Mouse (Mus musculus) midbrain, embryonic 10.5 days (tissue): ENCODE measurements around the gene Dnaic2. TPM values are rescaled to one million over a fixed set of nuclear protein-coding genes. Genes with fewer than 3 reads are reported as not detected.

Experiments used
- DNase-seq: peaks from one replicate; pipeline ENCODE4 v3.0.0-alpha.2; 2017; ENCODE audit warnings: low spot score
- H3K27ac ChIP-seq: fragments of 300-500 bp; sonication (generic); replicated peaks from 2 replicates; pipeline ENCODE4 v1.5.1; 2016; ENCODE audit warnings: mild to moderate bottlenecking
- H3K27me3 ChIP-seq: fragments of 300-500 bp; sonication (generic); 2 replicates; pipeline ENCODE4 v1.6.1; 2016; ENCODE audit warnings: low read depth, mild to moderate bottlenecking; ENCODE audit not compliant: poor library complexity, severe bottlenecking
- H3K36me3 ChIP-seq: fragments of 300-500 bp; sonication (generic); 2 replicates; pipeline ENCODE4 v1.6.1; 2016; ENCODE audit warnings: mild to moderate bottlenecking, moderate library complexity
- H3K4me1 ChIP-seq: fragments of 300-500 bp; sonication (generic); 2 replicates; pipeline ENCODE4 v1.6.1; 2016
- H3K4me3 ChIP-seq: fragments of 300-500 bp; sonication (generic); 2 replicates; pipeline ENCODE4 v1.5.1; 2016; ENCODE audit warnings: mild to moderate bottlenecking, moderate library complexity
- H3K9me3 ChIP-seq: fragments of 300-500 bp; sonication (generic); replicated peaks from 2 replicates; pipeline ENCODE4 v1.6.1; 2016; ENCODE audit warnings: mild to moderate bottlenecking
- WGBS: fragments of 180-500 bp; shearing (Covaris S2); methylation state at CpG from one replicate; pipeline ENCODE4 v1.1.7; 2016; 5-methylcytosine and 5-hydroxymethylcytosine counted together
- polyA plus RNA-seq: library from polyadenylated mRNA; unstranded; fragments of >200 nt; fragmentation: Nextera tagmentation; extraction: Ambion mirVana; gene quantifications from 2 replicates; pipeline ENCODE4 v1.2.1, GENCODE M21; 2016

Gene Dnaic2
- polyA plus RNA-seq, 1 experiment from 2014 or later: 2.2 TPM

DNA sequence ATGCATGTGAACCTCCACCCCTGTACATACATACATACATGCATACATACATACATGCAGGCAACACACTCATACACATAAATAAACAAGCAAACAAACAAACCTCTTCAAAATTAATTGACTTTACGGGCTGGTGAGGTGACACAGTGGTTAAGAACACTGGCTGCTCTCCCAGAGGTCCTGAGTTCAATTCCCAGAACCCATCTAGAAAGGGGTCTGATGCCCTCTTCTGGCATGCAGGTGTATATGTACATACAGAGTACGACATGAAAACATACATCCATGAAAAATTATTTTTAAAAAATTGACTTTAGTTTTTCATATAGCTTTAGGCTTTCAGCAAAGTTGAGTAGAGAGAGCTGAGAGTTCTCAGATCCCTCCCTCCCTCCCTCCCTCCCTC is 8.9 kb downstream of the Dnaic2 start:
- H3K4me1 ChIP-seq: peaks cover 25% of the 10 kb centered on the region
- H3K4me3 ChIP-seq: no peak overlapping the region
- peaks cover 28% of the 10 kb centered on the region for H3K27me3 ChIP-seq
- H3K9me3 ChIP-seq: no peaks in the 10 kb centered on the region
- no peaks in the 10 kb centered on the region for H3K36me3 ChIP-seq
- H3K27ac ChIP-seq: no peak overlapping the region
- 89% methylated on average over 2 of the region's 2 CpGs for WGBS
- DNase-seq: no peak

DNA sequence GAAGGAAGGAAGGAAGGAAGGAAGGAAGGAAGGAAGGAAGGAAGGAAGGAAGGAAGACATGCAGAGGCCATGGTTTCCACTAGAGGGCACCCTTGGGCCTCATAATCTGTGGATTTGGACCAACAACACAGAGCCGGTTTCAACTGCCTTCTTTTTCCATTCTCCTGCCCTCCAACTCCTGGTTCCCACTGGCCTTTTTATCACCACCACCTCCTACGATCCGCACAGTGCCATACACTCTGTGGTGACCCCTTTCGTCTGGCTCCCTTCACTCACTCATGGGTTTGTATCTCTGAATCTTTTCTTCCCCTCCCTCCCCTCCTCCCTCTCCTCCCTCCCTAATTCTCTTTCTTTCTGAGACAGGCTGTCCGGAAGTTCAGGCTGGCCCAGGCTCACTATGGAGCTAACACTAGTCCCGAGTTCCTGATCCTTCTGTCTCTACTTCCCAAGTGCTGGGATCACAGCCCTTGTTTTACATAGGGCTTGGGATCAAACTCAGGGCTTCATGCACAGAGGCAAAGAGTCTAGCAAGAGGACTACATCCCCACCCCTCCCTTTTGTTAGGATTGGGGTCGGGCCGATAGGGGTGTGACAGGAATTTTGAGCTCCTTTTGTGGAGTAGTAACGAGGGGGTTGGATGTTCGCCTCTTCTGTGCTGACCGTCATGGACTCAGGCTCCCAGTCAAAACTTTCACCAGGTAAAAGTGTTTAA is 9.9 kb downstream of the Dnaic2 start:
- peak; percentile 57 for DNase-seq
- peaks cover 34% of the 10 kb centered on the region for H3K4me1 ChIP-seq
- peak overlapping the region; percentile 29; the same call in 1 of the 2 replicates for H3K4me3 ChIP-seq
- no peaks in the 10 kb centered on the region for H3K36me3 ChIP-seq
- no peaks in the 10 kb centered on the region for H3K9me3 ChIP-seq
- 17% methylated on average over 11 of the region's 11 CpGs for WGBS
- H3K27me3 ChIP-seq: peaks cover 28% of the 10 kb centered on the region
- H3K27ac ChIP-seq: peak overlapping the region; percentile 84

DNA sequence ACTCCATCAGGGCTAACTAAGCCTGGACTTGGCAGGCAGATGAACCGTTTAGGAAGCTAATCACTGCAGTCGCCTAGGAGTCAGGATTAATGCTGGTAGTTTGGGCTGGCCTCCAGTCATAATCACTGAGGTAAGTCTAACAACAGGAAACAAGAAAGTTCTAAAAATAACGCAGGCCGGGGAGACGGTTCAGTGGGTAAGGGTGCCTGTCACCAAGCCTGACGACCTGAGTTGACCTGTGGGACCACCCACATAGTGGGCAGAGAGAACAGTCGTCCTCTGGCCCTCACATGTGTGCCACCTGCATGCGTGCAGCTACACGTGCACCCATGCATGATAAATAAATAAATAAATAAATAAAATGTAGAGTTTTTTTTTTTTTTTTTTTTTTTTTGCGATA is 13.4 kb downstream of the Dnaic2 start:
- Histone ChIP-seq H3K27ac (peak overlapping the region; percentile 79), H3K36me3 (no peaks in the 10 kb centered on the region), H3K27me3 (peaks cover 47% of the 10 kb centered on the region), H3K9me3 (no peaks in the 10 kb centered on the region), H3K4me1 (peaks cover 44% of the 10 kb centered on the region), H3K4me3 (no peak overlapping the region)
- peak; percentile 47 for DNase-seq
- WGBS: 31% methylated on average over 10 of the region's 10 CpGs

DNA sequence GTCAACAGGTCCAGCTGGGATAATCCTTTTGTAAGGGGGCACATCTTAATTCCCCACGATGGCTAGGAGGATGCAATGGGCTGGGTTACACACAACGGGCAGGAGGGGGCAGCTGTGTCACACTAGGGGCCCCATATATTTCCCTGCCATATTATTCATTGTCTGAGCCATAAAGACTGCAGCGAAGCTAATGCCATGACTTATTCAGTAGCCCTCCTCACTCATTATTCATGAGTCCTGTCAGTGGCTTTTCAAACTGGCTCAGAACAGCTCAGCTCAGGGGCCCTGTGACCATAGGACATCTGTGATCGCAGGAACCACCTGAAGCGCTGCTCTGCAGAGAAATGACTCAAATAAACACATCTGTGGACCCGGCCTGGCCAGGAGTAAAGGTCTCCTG is 14.2 kb downstream of the Dnaic2 start:
- peak overlapping the region; percentile 16; the same call in 1 of the 2 replicates for H3K4me3 ChIP-seq
- peaks cover 44% of the 10 kb centered on the region for H3K4me1 ChIP-seq
- 18% methylated on average over 6 of the region's 6 CpGs for WGBS
- H3K36me3 ChIP-seq: no peaks in the 10 kb centered on the region
- H3K27ac ChIP-seq: peak overlapping the region; percentile 79
- H3K27me3 ChIP-seq: peaks cover 53% of the 10 kb centered on the region
- H3K9me3 ChIP-seq: no peaks in the 10 kb centered on the region
- peak; percentile 66 for DNase-seq

DNA sequence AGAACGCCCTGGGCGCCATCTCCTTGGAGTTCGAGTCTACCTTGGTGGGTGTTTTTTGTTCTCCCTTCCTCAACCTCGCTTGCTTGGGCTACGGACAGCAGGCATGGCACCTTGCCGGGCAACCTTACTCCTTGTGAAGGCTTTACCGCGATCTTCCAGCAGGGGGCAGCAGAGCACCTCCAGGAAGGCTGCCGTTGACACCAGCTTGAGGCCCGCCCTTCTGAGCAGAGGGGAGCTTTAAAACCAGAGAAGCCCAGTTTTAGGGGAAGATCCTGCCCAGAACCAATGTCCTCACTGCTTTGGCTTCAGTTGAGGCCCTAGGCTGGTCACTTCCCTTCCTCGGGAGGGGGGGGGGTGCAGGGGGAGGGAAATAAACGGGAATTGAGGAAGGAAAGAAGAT is 17.9 kb downstream of the Dnaic2 start:
- DNase-seq: peak; percentile 93
- 2% methylated on average over 12 of the region's 12 CpGs for WGBS
- Histone ChIP-seq H3K27me3 (peaks cover 31% of the 10 kb centered on the region), H3K27ac (peak overlapping the region; percentile 69), H3K4me1 (peaks cover 28% of the 10 kb centered on the region), H3K4me3 (peak overlapping the region; percentile 22; the same call in 1 of the 2 replicates), H3K36me3 (no peaks in the 10 kb centered on the region), H3K9me3 (no peaks in the 10 kb centered on the region)

DNA sequence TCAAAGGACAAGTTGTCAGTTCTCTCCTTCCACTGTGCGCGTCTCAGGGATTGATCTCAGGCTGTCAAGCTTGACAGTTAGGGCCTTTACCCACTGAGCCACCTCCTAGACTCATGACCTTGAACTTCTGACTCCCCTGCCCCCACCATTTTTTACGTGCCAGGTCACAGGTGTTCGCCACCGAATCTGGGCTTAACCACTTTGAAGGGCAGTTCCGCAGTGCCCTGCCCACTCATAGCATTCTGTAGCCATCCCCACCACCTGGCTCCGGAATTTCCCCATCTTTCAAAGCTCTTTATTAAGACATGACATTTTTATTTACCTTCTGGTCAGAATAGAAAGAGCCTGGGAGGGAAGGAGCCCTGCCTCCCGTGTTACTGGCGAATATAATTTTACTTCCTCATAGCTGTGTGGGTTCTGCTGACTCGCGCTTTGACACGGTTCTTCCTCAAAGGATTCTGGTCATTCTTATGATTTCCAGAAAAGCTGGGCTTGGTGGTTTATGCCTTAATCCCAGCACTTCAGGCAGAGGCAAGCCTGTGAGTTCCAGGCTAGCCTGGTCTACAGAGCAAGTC is 20.4 kb downstream of the Dnaic2 start:
- 89% methylated on average over 12 of the region's 12 CpGs for WGBS

DNA sequence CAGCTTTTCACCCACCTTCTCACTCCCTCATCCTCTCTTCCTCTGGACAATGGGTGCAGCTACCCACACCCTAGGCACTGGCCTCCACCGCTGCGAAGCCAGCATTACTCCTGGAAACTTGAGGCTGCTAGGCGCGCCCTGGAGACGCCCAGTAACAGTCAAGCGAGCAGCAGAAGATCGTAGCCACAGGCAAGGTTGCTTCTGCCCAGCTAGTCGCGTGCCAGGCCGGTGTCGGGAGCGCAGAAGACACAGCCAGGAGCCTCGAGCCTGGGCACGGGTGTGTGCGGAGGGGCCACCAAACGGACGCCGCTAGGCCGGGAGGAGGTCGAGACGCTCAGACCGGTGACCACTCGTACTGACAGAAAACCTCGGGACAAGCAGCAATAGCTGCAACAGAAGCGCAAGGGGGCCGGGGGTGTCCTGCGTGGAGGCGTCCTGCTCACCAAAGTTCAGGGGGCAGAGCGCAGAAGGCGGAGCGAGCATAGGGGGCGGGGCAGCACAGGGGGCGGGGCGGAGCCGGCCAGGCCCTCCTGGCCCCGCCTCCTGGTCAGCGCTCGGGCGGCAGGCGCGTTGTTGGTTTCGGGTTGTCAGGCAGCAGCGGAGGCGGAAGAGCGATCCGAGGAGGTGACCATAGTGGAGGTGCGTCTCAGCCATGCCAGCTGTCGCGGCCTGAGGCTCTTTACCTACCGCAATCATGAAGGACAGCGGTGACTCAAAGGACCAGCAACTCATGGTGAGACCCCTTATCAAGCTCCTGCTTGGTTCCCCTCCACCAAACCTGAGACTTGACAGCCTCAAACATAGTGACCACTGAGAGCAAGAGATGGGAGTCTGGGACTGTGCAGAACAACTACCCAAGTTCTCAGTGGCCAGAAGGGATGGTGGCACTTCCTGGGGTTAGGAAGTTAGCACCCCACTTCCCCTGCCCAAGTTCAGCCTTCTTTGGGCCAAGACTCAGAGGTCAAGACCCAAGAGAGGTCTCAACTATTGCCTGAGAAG is 37.9 kb downstream of the Dnaic2 start, which contains the start of gene Kif19a:
TSS of gene Kif19a (plus strand) at position 569 of the 999 bp plus-strand sequence.
- peaks cover 65% of the 10 kb centered on the region for H3K27me3 ChIP-seq
- 2% methylated on average over 51 of the region's 51 CpGs for WGBS

More for the DNA sequence above, 20.4 kb downstream of the Dnaic2 start:
- no peaks in the 10 kb centered on the region for H3K9me3 ChIP-seq
- peaks cover 8% of the 10 kb centered on the region for H3K4me1 ChIP-seq
- H3K36me3 ChIP-seq: no peaks in the 10 kb centered on the region
- DNase-seq: no peak
- no peak overlapping the region for H3K27ac ChIP-seq
- H3K27me3 ChIP-seq: peaks cover 28% of the 10 kb centered on the region
- no peak overlapping the region for H3K4me3 ChIP-seq

DNA sequence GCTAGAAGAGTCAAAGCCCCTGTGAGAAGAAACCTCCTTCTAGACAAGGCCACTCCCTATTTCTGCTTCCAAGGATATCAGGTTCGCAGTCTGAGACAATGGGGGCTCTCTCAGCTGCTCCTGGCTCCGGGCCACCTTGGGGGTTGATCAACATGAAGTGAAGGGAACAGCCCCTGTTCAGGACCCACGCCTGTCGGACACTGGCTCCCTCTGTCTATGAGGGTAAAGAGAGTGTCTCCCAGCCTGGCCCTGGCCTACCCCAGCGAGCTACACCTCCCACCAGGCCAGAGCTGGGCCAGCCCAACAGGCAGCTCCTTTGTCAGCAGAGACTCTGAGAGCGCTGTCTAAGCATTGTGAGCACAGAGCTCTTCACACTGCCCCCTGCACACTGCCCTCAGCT is 42.7 kb downstream of the Dnaic2 start:
- Histone ChIP-seq H3K9me3 (no peaks in the 10 kb centered on the region), H3K4me1 (peaks cover 44% of the 10 kb centered on the region), H3K27ac (peak overlapping the region; percentile 50; the same call in 1 of the 2 replicates), H3K27me3 (peaks cover 38% of the 10 kb centered on the region), H3K36me3 (no peaks in the 10 kb centered on the region), H3K4me3 (no peak overlapping the region)
- DNase-seq: no peak
- 46% methylated on average over 6 of the region's 6 CpGs for WGBS

More for the DNA sequence above, 37.9 kb downstream of the Dnaic2 start, which contains the start of gene Kif19a:
- Histone ChIP-seq H3K36me3 (no peaks in the 10 kb centered on the region), H3K4me3 (peak within 1 kb of the TSS; percentile 66), H3K9me3 (no peaks in the 10 kb centered on the region), H3K4me1 (peaks cover 18% of the 10 kb centered on the region), H3K27ac (peak within 1 kb of the TSS; percentile 70)
- peak; percentile 73 for DNase-seq

DNA sequence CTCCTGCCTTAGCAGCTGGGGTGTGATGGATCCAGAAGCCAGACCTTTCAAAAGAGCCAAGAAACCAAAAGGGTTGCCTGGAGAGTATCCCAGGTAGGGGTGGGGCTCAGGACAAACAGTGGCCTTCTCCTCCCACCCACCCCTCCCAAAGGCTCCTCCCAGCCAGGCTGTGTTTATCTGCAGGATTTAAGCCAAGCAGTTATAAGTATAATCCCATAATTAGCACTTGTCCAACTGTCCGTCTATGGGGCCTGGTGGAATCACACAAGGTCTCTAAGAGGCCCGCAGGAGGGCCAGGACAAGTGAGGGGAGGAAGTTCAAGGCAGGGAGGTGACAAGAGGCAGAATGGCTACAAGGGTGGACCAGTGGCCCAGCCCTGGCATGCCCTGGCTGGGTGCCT is 44.7 kb downstream of the Dnaic2 start:
- Histone ChIP-seq H3K4me1 (peaks cover 53% of the 10 kb centered on the region), H3K27me3 (peaks cover 18% of the 10 kb centered on the region), H3K4me3 (no peak overlapping the region), H3K9me3 (no peaks in the 10 kb centered on the region), H3K27ac (no peak overlapping the region), H3K36me3 (no peaks in the 10 kb centered on the region)
- 60% methylated on average over 2 of the region's 2 CpGs for WGBS
- no peak for DNase-seq

DNA sequence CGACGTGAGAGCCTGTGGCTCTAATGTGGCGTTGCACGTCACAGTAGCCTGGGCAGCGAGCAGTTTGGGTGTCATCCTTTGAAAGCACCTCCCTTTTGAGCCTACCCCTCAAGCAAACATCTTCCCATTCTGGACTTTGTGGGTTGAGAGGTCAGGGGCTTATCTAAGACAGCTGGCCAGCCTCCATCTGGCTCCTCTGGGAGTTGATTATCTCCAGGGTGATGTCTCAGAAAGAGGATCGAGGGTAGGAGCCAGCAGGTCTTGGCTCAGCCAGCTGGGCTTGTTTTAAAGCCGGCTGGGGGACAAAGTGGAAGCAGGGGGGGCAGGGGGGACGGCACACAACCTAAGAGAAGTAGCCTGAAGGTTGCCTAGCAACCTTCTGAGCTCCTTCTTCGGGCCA is 52.9 kb downstream of the Dnaic2 start:
- Histone ChIP-seq H3K27me3 (peaks cover 40% of the 10 kb centered on the region), H3K36me3 (no peaks in the 10 kb centered on the region), H3K9me3 (no peaks in the 10 kb centered on the region), H3K4me1 (peaks cover 62% of the 10 kb centered on the region), H3K4me3 (no peak overlapping the region; the same call in 1 of the 2 replicates), H3K27ac (peak overlapping the region; percentile 81)
- DNase-seq: peak; percentile 66
- WGBS: 35% methylated on average over 9 of the region's 9 CpGs

DNA sequence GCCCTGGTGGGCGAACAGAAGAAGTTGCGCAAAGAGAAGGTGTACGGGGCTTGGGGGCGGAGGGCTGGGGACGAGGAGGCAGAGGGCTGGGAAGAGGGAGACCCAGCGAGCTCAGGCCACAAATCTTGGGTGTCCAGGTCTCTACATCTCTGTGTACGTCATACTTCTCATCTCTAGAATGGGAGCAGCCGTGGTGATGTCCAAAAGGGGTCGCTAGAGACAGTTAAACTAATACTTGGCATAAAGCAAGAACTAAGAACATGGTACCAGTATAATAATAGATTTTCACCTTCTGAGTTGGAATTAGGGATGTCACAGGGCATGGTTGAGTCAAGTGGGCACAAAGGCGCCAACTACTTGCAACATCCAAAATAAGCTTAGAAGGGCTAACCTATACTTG is 58.7 kb downstream of the Dnaic2 start:
- H3K27me3 ChIP-seq: peaks cover 81% of the 10 kb centered on the region
- peak overlapping the region; percentile 50; the same call in 1 of the 2 replicates for H3K27ac ChIP-seq
- DNase-seq: no peak
- peaks cover 3% of the 10 kb centered on the region; the same call in 1 of the 2 replicates for H3K36me3 ChIP-seq
- WGBS: 51% methylated on average over 10 of the region's 10 CpGs
- H3K4me1 ChIP-seq: peaks cover 63% of the 10 kb centered on the region
- no peaks in the 10 kb centered on the region for H3K9me3 ChIP-seq
- H3K4me3 ChIP-seq: peak overlapping the region; percentile 44

DNA sequence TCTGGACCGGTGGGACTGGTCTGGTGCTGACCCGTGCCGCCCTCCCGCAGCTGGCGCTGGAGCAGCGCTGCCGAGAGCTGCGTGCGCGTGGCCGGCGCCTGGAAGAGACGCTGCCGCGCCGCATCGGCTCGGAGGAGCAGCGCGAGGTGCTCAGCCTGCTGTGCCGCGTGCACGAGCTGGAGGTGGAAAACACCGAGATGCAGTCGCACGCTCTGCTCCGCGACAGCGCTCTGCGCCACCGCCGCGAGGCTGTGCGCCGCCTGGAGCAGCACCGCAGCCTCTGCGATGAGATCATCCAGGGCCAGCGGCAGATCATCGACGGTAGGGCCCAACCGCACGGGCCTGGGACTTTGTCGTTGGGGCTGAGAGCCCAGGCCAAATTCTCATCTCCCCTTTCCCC is 59.1 kb downstream of the Dnaic2 start:
- 1% methylated on average over 43 of the region's 43 CpGs for WGBS
- Histone ChIP-seq H3K9me3 (no peaks in the 10 kb centered on the region), H3K36me3 (peaks cover 6% of the 10 kb centered on the region), H3K4me1 (peaks cover 63% of the 10 kb centered on the region), H3K4me3 (peak overlapping the region; percentile 44), H3K27ac (peak overlapping the region; percentile 50; the same call in 1 of the 2 replicates), H3K27me3 (peaks cover 81% of the 10 kb centered on the region)
- peak; percentile 60 for DNase-seq
